Mouse (Mus musculus) retina, postnatal 1 day (tissue): ENCODE results near the gene Stxbp6.
A peak's percentile ranks its signal among the peaks of the same experiment; 100 is the strongest.
"Not testable (repeated sequence)": the region's sequence is repeated elsewhere in the genome, so short reads cannot be mapped to it uniquely, and the experiment has no call there.

Experiments
- DNase-seq: peaks from one replicate; pipeline ENCODE4 v3.0.0-alpha.2; 2012

Stxbp6 gene

GRCm38 (mm10) chr12:45074611-45075342 is at the start of gene Stxbp6:
TSS of gene Stxbp6 (minus strand) at chr12:45074709.
- peak; percentile 70 for DNase-seq

- not testable (repeated sequence) for DNase-seq
Observed at GRCm38 (mm10) chr12:45102954-45103353, 28.4 kb upstream of the Stxbp6 start.

DNA sequence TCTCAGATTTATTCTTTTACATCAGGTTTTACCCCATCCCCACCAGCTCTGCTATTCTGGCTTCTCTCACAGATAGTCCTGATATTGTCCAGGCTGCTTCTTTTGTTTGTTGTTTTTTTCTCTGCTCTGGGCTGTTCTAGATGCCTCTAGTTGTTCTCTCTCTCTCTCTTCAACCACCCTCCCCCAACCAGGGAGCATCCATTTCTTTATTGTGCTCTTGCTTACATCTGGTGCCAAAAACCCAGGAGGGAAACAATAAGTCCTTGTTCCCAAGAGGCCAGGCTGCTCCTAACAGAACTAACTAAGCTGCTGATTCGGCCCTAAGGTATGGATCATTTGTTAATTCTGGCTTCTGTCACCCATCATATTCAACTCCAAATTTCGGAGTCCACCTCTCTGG is 19.2 kb upstream of the Stxbp6 start:
- DNase-seq: peak; percentile 25

DNA sequence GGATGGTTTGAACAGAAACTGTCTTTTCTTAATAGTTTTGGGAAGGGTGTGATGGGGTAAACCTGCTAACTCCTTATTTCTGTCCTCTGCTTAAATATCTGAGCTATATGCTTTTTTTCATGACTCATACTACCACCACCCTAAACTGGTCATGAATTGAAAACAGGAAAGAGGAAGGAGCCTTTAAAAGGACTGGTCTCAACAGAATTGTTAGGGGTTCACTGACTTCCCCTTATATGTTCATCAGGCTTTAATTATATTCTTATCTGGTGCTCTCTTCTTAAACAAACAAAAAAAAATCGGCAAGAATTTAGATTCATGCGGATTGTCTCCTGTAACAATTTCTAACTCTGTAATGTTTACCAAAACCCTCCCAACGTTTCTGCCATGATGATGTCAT is 17.9 kb upstream of the Stxbp6 start:
- DNase-seq: no peak

DNA sequence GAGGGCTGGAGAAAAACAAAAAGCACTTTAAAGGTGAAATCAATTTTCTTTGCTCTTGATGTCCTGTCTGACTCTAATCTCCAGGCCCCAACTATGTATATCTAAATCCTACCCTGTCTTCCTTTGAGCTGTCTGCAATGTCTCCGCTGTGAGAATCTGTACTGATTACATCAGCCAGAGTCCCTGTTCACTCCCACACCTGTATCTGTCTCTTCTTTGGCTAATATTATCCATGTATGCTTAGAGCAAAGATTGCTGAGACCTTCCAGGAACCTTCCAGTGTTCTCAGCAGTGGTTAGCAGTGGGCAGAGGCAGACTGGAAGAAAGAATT is 8.6 kb upstream of the Stxbp6 start:
- DNase-seq: no peak

GRCm38 (mm10) chr12:45082379-45083144 is 8.1 kb upstream of the Stxbp6 start:
- no peak for DNase-seq

- no peak for DNase-seq
Observed at GRCm38 (mm10) chr12:45081617-45082016, 7.1 kb upstream of the Stxbp6 start.

DNA sequence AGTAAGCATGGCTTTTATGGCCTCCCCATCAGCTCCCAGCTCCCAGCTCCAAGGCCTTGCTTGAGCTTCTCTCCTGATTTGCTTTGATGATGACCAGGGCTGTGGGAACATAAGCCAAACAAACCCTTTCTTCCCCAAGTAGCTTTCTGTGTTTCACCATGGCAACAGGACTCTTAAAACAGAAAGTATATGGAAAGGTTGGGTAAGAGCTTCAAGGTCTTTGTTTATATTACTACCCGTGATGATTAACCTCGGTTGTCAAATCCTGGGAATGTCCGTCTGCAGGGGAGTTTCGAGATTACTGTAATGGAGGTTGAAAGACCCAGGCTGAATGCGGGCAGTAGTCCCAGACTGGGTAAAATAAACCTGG is 6.2 kb upstream of the Stxbp6 start:
- no peak for DNase-seq

DNA sequence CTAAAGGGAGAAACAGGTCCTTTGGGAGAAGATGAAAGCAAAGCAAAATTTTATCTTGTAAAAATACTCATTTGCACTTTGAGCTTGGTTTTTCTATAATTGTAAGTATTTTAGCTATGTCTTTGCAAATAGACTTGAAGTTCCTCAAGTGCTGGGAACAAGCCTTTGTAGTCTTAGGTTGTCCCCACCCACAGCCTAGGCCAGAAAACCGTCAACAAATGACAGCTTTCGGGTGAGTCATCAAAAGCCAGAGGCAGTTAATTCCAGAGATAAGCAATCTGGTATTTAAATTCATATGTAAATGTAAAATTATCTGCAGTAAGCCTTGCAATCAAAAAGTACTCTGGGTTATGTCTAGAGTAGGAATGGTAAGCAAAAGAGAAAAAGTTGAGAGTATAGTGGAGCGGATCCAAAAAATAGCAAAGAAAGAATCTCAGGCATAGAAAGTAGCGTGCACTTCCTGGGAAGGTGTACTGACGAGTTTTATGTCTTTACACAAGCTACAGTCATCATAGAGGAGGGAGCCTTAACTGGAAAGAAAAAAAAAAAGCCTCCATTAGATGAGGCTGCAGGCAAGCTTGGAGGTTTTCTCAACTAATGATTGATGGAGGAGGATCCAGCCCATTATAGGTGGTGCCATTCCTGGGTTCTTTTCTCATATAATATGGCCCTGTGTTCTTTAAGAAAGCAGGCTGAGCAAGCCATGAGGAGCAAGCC is 5.7 kb upstream of the Stxbp6 start:
- no peak for DNase-seq

GRCm38 (mm10) chr12:45075631-45076030 is 1.1 kb upstream of the Stxbp6 start:
- no peak for DNase-seq

DNA sequence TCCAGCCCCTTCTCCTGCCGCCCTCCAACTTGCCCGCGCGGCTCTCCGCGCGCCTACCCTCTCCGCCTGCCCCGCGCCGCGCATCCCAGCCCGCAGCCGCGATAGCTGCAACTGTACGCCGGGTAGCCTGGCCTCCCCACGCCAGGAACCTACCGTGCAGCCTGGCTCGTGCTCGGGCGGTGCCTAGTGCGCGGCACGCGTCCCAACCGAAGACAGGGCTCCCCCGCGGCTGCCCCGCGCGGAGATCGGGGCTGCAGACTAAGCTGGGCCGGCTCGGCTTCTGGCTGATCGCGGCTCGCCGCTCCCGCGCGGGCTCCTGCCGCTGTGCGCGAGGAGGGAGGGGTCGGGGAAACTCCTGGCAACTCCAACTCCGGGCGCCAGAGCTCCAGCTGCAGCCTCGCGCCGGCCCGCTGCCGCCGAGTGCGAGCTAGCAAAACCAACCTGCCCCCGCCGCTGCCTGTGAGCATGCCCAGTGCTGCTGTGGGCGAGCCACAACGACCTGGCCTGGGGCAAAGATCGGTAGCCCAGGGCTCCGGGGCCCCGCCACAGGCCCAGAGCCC is 387 bp downstream of the Stxbp6 start:
- peak; percentile 87 for DNase-seq

GRCm38 (mm10) chr12:45073331-45074041 is 1.0 kb downstream of the Stxbp6 start:
- DNase-seq: no peak

DNA sequence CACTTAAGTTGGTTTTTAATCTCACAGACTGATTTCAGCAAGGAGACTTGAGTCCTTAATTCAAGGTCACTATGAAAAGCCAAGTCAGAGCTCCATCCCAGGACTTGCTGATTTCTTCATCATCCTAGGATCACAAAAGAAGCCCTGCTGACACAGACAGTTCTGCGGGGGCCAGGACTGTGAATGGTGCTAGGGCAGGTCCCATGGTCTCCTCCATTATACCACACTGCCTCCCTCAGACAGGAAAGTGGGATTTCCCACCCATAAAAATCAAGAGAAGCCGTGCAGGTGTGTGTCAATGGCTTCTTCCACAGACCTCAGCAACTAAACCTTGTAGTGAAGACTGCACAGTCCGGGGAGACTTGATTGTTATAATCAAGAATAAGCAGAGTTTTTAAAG is 2.3 kb downstream of the Stxbp6 start:
- DNase-seq: peak; percentile 17

GRCm38 (mm10) chr12:45070186-45070585 is 4.3 kb downstream of the Stxbp6 start:
- DNase-seq: no peak

GRCm38 (mm10) chr12:45068145-45068754 is 6.3 kb downstream of the Stxbp6 start:
- no peak for DNase-seq

- DNase-seq: no peak
Observed at GRCm38 (mm10) chr12:45067686-45068085, 6.8 kb downstream of the Stxbp6 start.

DNA sequence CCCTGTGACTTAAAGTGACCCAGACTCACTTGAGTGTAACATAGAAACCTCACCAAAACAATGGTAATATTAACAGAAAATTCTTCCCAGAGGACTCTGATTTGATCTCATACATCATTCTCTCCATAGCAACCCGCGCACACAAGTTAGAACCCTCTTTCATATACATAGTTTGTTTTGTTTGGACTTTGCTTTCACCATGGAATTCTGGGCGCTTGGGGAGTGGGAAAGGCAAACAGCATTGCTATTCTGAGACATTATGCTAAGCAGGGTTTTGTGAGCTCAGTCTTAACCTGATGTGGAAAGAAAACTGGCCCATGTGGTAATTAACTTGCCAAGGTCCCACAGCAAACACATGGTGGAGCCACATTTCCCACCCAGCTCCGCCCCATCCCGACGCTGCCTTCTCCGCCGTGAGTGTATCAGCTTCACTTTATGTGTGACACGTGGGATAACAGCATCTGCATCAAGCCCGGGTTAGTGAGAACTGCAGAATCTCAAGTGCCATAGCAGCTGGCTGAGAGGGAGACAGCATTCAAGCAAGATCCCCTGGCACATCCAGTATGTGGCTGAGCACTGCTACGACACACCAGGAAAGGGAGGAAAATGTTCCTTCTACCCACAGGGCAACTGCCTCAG is 7.3 kb downstream of the Stxbp6 start:
- peak; percentile 45 for DNase-seq

DNA sequence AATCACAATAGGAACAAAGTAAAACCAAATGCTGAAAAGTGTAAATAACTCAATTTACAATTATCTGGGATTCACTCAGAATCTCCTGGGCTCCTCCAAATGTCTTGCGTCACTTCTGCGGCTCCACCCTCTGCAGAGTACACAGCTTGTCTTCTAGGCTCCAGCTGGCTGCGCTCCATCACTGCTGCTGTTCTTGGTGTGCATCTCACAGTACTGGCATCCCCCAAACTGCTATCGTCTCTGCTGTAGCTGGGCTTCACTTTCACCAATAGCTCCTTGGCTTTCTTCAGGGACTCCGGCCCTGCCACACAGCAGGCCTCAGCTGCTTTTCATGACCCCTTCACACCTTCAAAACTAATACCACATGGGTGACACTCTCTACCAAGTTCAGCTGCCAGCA is 10.9 kb downstream of the Stxbp6 start:
- DNase-seq: no peak

- DNase-seq: no peak
Observed at GRCm38 (mm10) chr12:45061336-45061735, 13.2 kb downstream of the Stxbp6 start.

GRCm38 (mm10) chr12:45060804-45061203 is 13.7 kb downstream of the Stxbp6 start:
- no peak for DNase-seq

- DNase-seq: no peak
Observed at GRCm38 (mm10) chr12:45058007-45058406, 16.5 kb downstream of the Stxbp6 start.

GRCm38 (mm10) chr12:45056372-45056771 is 18.1 kb downstream of the Stxbp6 start:
- DNase-seq: no peak
